11 mouse cellular contexts compared by ENCODE assay signal in genomic region chr12:91798720-91799378, GRCm38 (mm10). TPM values are rescaled to one million over a fixed set of nuclear protein-coding genes. Genes with fewer than 3 reads are reported as not detected.
DNase-seq lines count a peak whose midpoint lies in the region; ATAC-seq and TF ChIP-seq lines count a peak whose summit lies in the region.
"Had no signal": no experiment of that assay in that cellular context is flagged by ENCODE, and none has a peak within 500 bp of the region (broad histone marks: within the 10 kb centered on the region; RNA-seq: fewer than 3 reads in every experiment).

No protein-coding gene starts in this region.

- no peaks in the 10 kb centered on the region for H3K27me3 ChIP-seq in forebrain, embryonic 16.5 days (replicated peaks; ENCODE audit: control insufficient read depth, insufficient read depth, low read length)
- no peaks in the 10 kb centered on the region for H3K27me3 ChIP-seq in forebrain, postnatal 0 days (ENCODE audit: insufficient read depth, low read length)
- H3K27me3 ChIP-seq in embryonic facial prominence, embryonic 11.5 days (ENCODE audit: control insufficient read depth, insufficient read depth, low read length): no peaks in the 10 kb centered on the region
- H3K27me3 ChIP-seq: stomach, embryonic 15.5 days had no signal

- H3K36me3 ChIP-seq in forebrain, embryonic 16.5 days (ENCODE audit: control insufficient read depth, insufficient read depth): no peaks in the 10 kb centered on the region
- no peaks in the 10 kb centered on the region for H3K36me3 ChIP-seq in forebrain, postnatal 0 days (ENCODE audit: insufficient read depth)
- H3K36me3 ChIP-seq in embryonic facial prominence, embryonic 11.5 days (replicated peaks; ENCODE audit: control insufficient read depth, insufficient read depth, low read depth, low read length): no peaks in the 10 kb centered on the region
- H3K36me3 ChIP-seq: G1E; heart, embryonic 13.5 days; stomach, embryonic 15.5 days had no signal

- no peak overlapping the region for H3K9ac ChIP-seq in forebrain, embryonic 16.5 days (replicated peaks; ENCODE audit: low read depth, low read length)
- no peak overlapping the region for H3K9ac ChIP-seq in forebrain, postnatal 0 days
- H3K9ac ChIP-seq in embryonic facial prominence, embryonic 11.5 days (replicated peaks; ENCODE audit: low read length): no peak overlapping the region
- H3K9ac ChIP-seq: heart, embryonic 13.5 days; stomach, embryonic 15.5 days had no signal

- H3K4me1 ChIP-seq in forebrain, embryonic 16.5 days (replicated peaks; ENCODE audit: control insufficient read depth, insufficient read depth, low read length): no peaks in the 10 kb centered on the region
- H3K4me1 ChIP-seq in forebrain, postnatal 0 days (ENCODE audit: insufficient read depth): no peaks in the 10 kb centered on the region
- no peaks in the 10 kb centered on the region for H3K4me1 ChIP-seq in embryonic facial prominence, embryonic 11.5 days (ENCODE audit: control insufficient read depth, insufficient read depth, low read length)
- H3K4me1 ChIP-seq: heart, embryonic 13.5 days; stomach, embryonic 15.5 days had no signal

- no peak overlapping the region for H3K4me2 ChIP-seq in forebrain, embryonic 16.5 days (ENCODE audit: low read length)
- no peak overlapping the region for H3K4me2 ChIP-seq in forebrain, postnatal 0 days (ENCODE audit: low read depth)
- no peak overlapping the region for H3K4me2 ChIP-seq in embryonic facial prominence, embryonic 11.5 days (ENCODE audit: low read depth, low read length)
- H3K4me2 ChIP-seq: heart, embryonic 13.5 days; stomach, embryonic 15.5 days had no signal

- no peak for TF ChIP-seq CTCF in forebrain, postnatal 0 days (IDR thresholded peaks at IDR 0.05; ENCODE audit: low read depth)

- H3K27ac ChIP-seq in forebrain, embryonic 16.5 days (ENCODE audit: low read length): no peak overlapping the region
- no peak overlapping the region for H3K27ac ChIP-seq in forebrain, postnatal 0 days (ENCODE audit: low read depth, low read length)
- no peak overlapping the region for H3K27ac ChIP-seq in embryonic facial prominence, embryonic 11.5 days (replicated peaks; ENCODE audit: low read depth, low read length)
- H3K27ac ChIP-seq: heart, embryonic 13.5 days; stomach, embryonic 15.5 days had no signal

- no peak for DNase-seq in forebrain, postnatal 0 days
- peak; percentile 28 to 29 for DNase-seq in B cell, adult 2 months
- DNase-seq in embryonic facial prominence, embryonic 11.5 days (ENCODE audit: low spot score): peak; percentile 47
- peak; percentile 37 for DNase-seq in mesoderm, embryonic 11.5 days (ENCODE audit: low read depth, low spot score)
- no peak for DNase-seq in gastrocnemius, postnatal 36 days
- DNase-seq in heart, adult 18-20 months: no peak
- DNase-seq in left cerebral cortex, adult 18-20 months (ENCODE audit: low spot score in 2 of 2): no peak

- 83% methylated on average over 6 of the region's 6 CpGs for WGBS in forebrain, embryonic 16.5 days
- 81% methylated on average over 6 of the region's 6 CpGs for WGBS in forebrain, postnatal 0 days
- 84% methylated on average over 6 of the region's 6 CpGs for WGBS in embryonic facial prominence, embryonic 11.5 days

- H3K9me3 ChIP-seq in forebrain, embryonic 16.5 days (ENCODE audit: control insufficient read depth, low read length): no peaks in the 10 kb centered on the region
- H3K9me3 ChIP-seq in forebrain, postnatal 0 days (ENCODE audit: low read length): no peaks in the 10 kb centered on the region
- no peaks in the 10 kb centered on the region for H3K9me3 ChIP-seq in embryonic facial prominence, embryonic 11.5 days (replicated peaks; ENCODE audit: control insufficient read depth, low read length)
- H3K9me3 ChIP-seq: G1E; heart, embryonic 13.5 days; stomach, embryonic 15.5 days had no signal

- intact Hi-C loops in gastrocnemius, postnatal 36 days (cut with DNase I): loop anchor here (5.0 kb wide), 3 partner anchors 172 to 397 kb away; no protein-coding TSS in a partner anchor

- 0 out of 2 replicates have a peak, but pooled peaks have one; percentile 23 for ATAC-seq in forebrain, embryonic 16.5 days
- ATAC-seq in forebrain, postnatal 0 days: no peak
- no peak for ATAC-seq in embryonic facial prominence, embryonic 11.5 days (replicated peaks; ENCODE audit: insufficient number of reproducible peaks, low FRiP score, low TSS enrichment, low read depth)

- no peak overlapping the region for H3K4me3 ChIP-seq in forebrain, embryonic 16.5 days (replicated peaks; ENCODE audit: low read length)
- no peak overlapping the region for H3K4me3 ChIP-seq in forebrain, postnatal 0 days (ENCODE audit: low read depth, low read length)
- H3K4me3 ChIP-seq in embryonic facial prominence, embryonic 11.5 days (ENCODE audit: low read depth, low read length): no peak overlapping the region
- H3K4me3 ChIP-seq: heart, embryonic 13.5 days; stomach, embryonic 15.5 days had no signal

RNA-seq across cellular contexts. Expression of gene Ston2, which starts 10.7 kb away (rescaled TPM):
- polyA plus RNA-seq in forebrain, embryonic 16.5 days (2015; fragmentation: Nextera tagmentation; extraction: Ambion mirVana): 4.7 and 6.4 TPM in 2 replicates
- total RNA-seq in forebrain, postnatal 0 days (2014; rRNA removed): 7.1 and 8.8 TPM in 2 replicates
- polyA plus RNA-seq in forebrain, postnatal 0 days (2015; fragmentation: Nextera tagmentation; extraction: Ambion mirVana): 3.6 and 7.7 TPM in 2 replicates
- polyA plus RNA-seq in embryonic facial prominence, embryonic 11.5 days (2014; fragmentation: Nextera tagmentation; extraction: Ambion mirVana): 5.4 and 6.9 TPM in 2 replicates
- total RNA-seq in gastrocnemius, postnatal 36 days (2021): 10 to 100 TPM; 42.5 to 46.6 TPM
- total RNA-seq in heart, adult 18-20 months (2021): 1 to 10 TPM; 4.7 to 5.9 TPM
- total RNA-seq in left cerebral cortex, adult 18-20 months (2021): 10 to 100 TPM; 18.0 to 18.8 TPM

RNA-seq across cellular contexts. Expression of gene Sel1l, which starts 50.1 kb away (rescaled TPM):
- 109 and 126 TPM in 2 replicates for polyA plus RNA-seq in forebrain, embryonic 16.5 days (2015; fragmentation: Nextera tagmentation; extraction: Ambion mirVana)
- 65.2 and 73.4 TPM in 2 replicates for total RNA-seq in forebrain, postnatal 0 days (2014; rRNA removed)
- polyA plus RNA-seq in forebrain, postnatal 0 days (2015; fragmentation: Nextera tagmentation; extraction: Ambion mirVana): 59.4 and 95.9 TPM in 2 replicates
- 68.8 and 69.8 TPM in 2 replicates for polyA plus RNA-seq in embryonic facial prominence, embryonic 11.5 days (2014; fragmentation: Nextera tagmentation; extraction: Ambion mirVana)
- 10 to 100 TPM; 38.4 to 42.2 TPM for total RNA-seq in gastrocnemius, postnatal 36 days (2021)
- 10 to 100 TPM; 65.4 to 72.4 TPM for total RNA-seq in heart, adult 18-20 months (2021)
- total RNA-seq in left cerebral cortex, adult 18-20 months (2021): 100 to 1,000 TPM; 145 to 151 TPM

Comparison
In these comparisons a context has a peak if more than half of its experiments do, and no peak if none do; other contexts are left out.
1. DNase-seq: peak in B cell, adult 2 months (2 of 2), embryonic facial prominence, embryonic 11.5 days (single experiment) and mesoderm, embryonic 11.5 days (single experiment); none in forebrain, postnatal 0 days (single experiment), gastrocnemius, postnatal 36 days (0 of 2), heart, adult 18-20 months (0 of 2) and left cerebral cortex, adult 18-20 months (0 of 2).